Comparison of ENCODE assay signal across 8 mouse cellular contexts in the genomic region with DNA sequence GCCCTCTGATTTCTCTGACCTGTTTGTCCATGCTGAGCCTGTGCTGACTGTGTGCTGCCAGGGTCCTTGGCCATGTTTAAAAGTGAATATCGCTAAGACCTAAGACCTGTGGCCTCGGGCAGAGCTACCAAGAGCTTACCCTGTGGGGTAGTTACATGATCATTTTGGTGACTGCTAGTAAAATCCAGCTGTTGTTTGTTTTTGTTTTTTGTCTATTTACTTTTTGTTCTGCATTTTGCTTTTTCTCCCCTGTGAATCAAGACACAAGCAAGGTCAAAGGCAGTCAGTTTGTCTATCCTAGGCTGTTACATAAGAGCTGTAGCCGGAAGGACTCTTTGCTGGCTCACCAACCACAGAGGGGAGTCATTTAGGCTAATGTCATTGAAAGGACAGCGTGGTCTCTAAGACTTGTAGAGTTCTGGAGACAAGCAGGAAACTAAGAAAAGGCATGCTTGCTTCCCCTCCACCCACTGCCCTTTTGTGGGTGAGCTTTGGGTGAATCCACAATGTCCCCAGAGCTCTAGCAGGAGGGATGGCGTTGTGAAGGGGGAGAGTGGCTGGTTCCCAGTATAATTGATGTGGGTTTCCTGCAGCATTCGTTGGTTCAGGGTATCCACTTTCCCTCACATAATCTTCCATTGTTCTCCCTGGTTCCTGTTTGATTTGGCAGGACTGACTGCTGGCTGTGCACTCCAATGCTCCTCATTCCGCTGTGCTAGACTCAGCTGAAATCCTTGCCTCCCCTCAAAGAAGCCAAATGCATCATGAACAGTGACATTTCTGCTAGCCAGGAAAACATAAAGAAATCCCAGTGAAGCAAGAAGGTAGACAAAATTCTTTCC. TPM values are rescaled to one million over a fixed set of nuclear protein-coding genes. Genes with fewer than 3 reads are reported as not detected.
DNase-seq lines count a peak whose midpoint lies in the region; ATAC-seq lines count a peak whose summit lies in the region.

No protein-coding gene starts in this region.

- H3K9me3 ChIP-seq in kidney, embryonic 15.5 days (replicated peaks), result no peaks in the 10 kb centered on the region
- H3K9me3 ChIP-seq in heart, embryonic 14.5 days (ENCODE audit: control insufficient read depth, low read length), result no peaks in the 10 kb centered on the region

- H3K36me3 ChIP-seq in kidney, embryonic 15.5 days, result no peaks in the 10 kb centered on the region
- no peaks in the 10 kb centered on the region for H3K36me3 ChIP-seq in heart, embryonic 14.5 days (ENCODE audit: control insufficient read depth, insufficient read depth, low read length)

- no peaks in the 10 kb centered on the region for H3K27me3 ChIP-seq in kidney, embryonic 15.5 days
- no peaks in the 10 kb centered on the region for H3K27me3 ChIP-seq in heart, embryonic 14.5 days (ENCODE audit: control insufficient read depth, insufficient read depth, low read length)

- H3K9ac ChIP-seq in kidney, embryonic 15.5 days, result no peak overlapping the region
- no peak overlapping the region for H3K9ac ChIP-seq in heart, embryonic 14.5 days (ENCODE audit: low read length)

- no peak overlapping the region for H3K4me3 ChIP-seq in kidney, embryonic 15.5 days (replicated peaks)
- H3K4me3 ChIP-seq in heart, embryonic 14.5 days (ENCODE audit: control insufficient read depth in 1 of 2, insufficient read depth in 1 of 2, low read depth in 1 of 2, low read length in 2 of 2), result no peak overlapping the region

- 0 out of 2 replicates have a peak, but pooled peaks have one; percentile 60 for ATAC-seq in kidney, embryonic 15.5 days (replicated peaks; ENCODE audit: low FRiP score)
- ATAC-seq in heart, embryonic 14.5 days (ENCODE audit: insufficient number of reproducible peaks, insufficient read depth, low FRiP score, low read depth), result peak; percentile 54; the same call in 1 of the 2 replicates

- 43% methylated on average over 7 of the region's 7 CpGs for WGBS in kidney, embryonic 15.5 days
- 51% methylated on average over 7 of the region's 7 CpGs for WGBS in heart, embryonic 14.5 days

- DNase-seq in kidney, postnatal 25 days, result no peak
- peak; percentile 31 for DNase-seq in brain, adult 2 months (ENCODE audit: low read depth, low spot score)
- DNase-seq in lung, postnatal 36 days, result peak; percentile 47
- DNase-seq in spleen, postnatal 4 days (ENCODE audit: low spot score in 2 of 2), result no peak
- no peak for DNase-seq in embryo, embryonic 10 days (ENCODE audit: low spot score)
- no peak for DNase-seq in embryo, embryonic 11 days

- peak overlapping the region; percentile 82 for H3K27ac ChIP-seq in kidney, embryonic 15.5 days
- H3K27ac ChIP-seq in heart, embryonic 14.5 days (replicated peaks in 1 of 2; ENCODE audit: control insufficient read depth in 1 of 2, insufficient read depth in 1 of 2, low read depth in 2 of 2, low read length in 2 of 2), result peak overlapping the region; percentile 80 to 90

- H3K4me1 ChIP-seq in kidney, embryonic 15.5 days, result peaks cover 8% of the 10 kb centered on the region
- peaks cover 0 to 2% of the 10 kb centered on the region in 2 experiments; a peak in 1 of 4 replicates for H3K4me1 ChIP-seq in heart, embryonic 14.5 days (ENCODE audit: control insufficient read depth in 2 of 2, insufficient read depth in 2 of 2, low read length in 2 of 2)

- no peak overlapping the region for H3K4me2 ChIP-seq in kidney, embryonic 15.5 days
- H3K4me2 ChIP-seq in heart, embryonic 14.5 days (ENCODE audit: low read length), result no peak overlapping the region

RNA-seq across cellular contexts. Expression of a gene that starts 33.9 kb away (rescaled TPM):
- polyA plus RNA-seq in kidney, embryonic 15.5 days (2015; fragmentation: Nextera tagmentation; extraction: Ambion mirVana), result not detected in 2 replicates
- 0.74 TPM in 1 of 2 replicates, not detected in the other for polyA plus RNA-seq in heart, embryonic 14.5 days (2014; fragmentation: Nextera tagmentation; extraction: Ambion mirVana)

Comparison
In these comparisons a context has a peak if more than half of its experiments do, and no peak if none do; other contexts are left out.
1. DNase-seq: peak in brain, adult 2 months (single experiment) and lung, postnatal 36 days (single experiment); none in kidney, postnatal 25 days (0 of 2), spleen, postnatal 4 days (0 of 2), embryo, embryonic 10 days (single experiment) and embryo, embryonic 11 days (single experiment).